Mouse (Mus musculus) heart, adult 2 months (tissue): Measurements from ENCODE around the gene Lmbr1l.

Source experiments
- CTCF ChIP-seq: fragments of 200-600 bp; IDR thresholded peaks from 2 replicates; pipeline ENCODE4 v1.8.1; 2022; ENCODE audit warnings: antibody characterized with exemption, mild to moderate bottlenecking, moderate library complexity
- EP300 ChIP-seq: fragments of 200-500 bp; IDR thresholded peaks from 2 replicates; pipeline ENCODE4 v1.6.1; 2011; ENCODE audit warnings: low read depth, low read length, control low read depth; ENCODE audit not compliant: insufficient read depth

- TF ChIP-seq CTCF (no peak), EP300 (no peak)
These were observed 24.1 kb upstream of the Lmbr1l start for GRCm38 (mm10) chr15:98942081-98942480.
